25 mouse cellular contexts compared by ENCODE assay signal in genomic region chr5:147493685-147494084, GRCm38 (mm10).
DNase-seq lines count a peak whose midpoint lies in the region; ATAC-seq and TF ChIP-seq lines count a peak whose summit lies in the region.
"Had no signal": no experiment of that assay in that cellular context is flagged by ENCODE, and none has a peak within 500 bp of the region (broad histone marks: within the 10 kb centered on the region; RNA-seq: fewer than 3 reads in every experiment).

No protein-coding gene starts in this region.

- no peak for ATAC-seq in liver, embryonic 11.5 days (replicated peaks; ENCODE audit: low FRiP score)
- ATAC-seq in liver, postnatal 0 days: no peak
- no peak for ATAC-seq in liver, embryonic 14.5 days (ENCODE audit: insufficient read depth)
- ATAC-seq in hindbrain, embryonic 14.5 days (ENCODE audit: low FRiP score): no peak
- ATAC-seq: forebrain, embryonic 15.5 days; hindbrain, postnatal 0 days; inflammation-experienced regulatory T-cells, adult 6 months; intestine, postnatal 0 days had no signal

- peaks cover 18% of the 10 kb centered on the region for H3K79me2 ChIP-seq in MEL (ENCODE audit: control insufficient read depth, insufficient read depth, low read length, poor library complexity)

- no peak overlapping the region for H3K4me3 ChIP-seq in liver, embryonic 11.5 days (ENCODE audit: low read depth, low read length)
- H3K4me3 ChIP-seq in liver, postnatal 0 days (ENCODE audit: low read depth, low read length): no peak overlapping the region
- peak overlapping the region in 1 of 2 experiments; percentile 10; a peak in 1 of 4 replicates for H3K4me3 ChIP-seq in MEL (ENCODE audit: control insufficient read depth in 1 of 2, insufficient read depth in 1 of 2, low read depth in 2 of 2, low read length in 2 of 2)
- H3K4me3 ChIP-seq in liver, embryonic 14.5 days (ENCODE audit: insufficient read depth in 1 of 2, low read depth in 2 of 2, low read length in 2 of 2): no peak overlapping the region
- H3K4me3 ChIP-seq in hindbrain, embryonic 14.5 days (replicated peaks; ENCODE audit: low read length): no peak overlapping the region
- H3K4me3 ChIP-seq: embryonic facial prominence, embryonic 12.5 days; embryonic facial prominence, embryonic 15.5 days; forebrain, embryonic 12.5 days; forebrain, embryonic 15.5 days; hindbrain, embryonic 10.5 days; hindbrain, embryonic 13.5 days had no signal

- H3K36me3 ChIP-seq in liver, embryonic 11.5 days (ENCODE audit: control insufficient read depth, insufficient read depth, low read length): no peaks in the 10 kb centered on the region; the same call in 1 of the 2 replicates
- peaks cover 10% of the 10 kb centered on the region for H3K36me3 ChIP-seq in liver, postnatal 0 days (replicated peaks; ENCODE audit: insufficient read depth, low read length)
- H3K36me3 ChIP-seq in MEL (ENCODE audit: control insufficient read depth in 1 of 2, insufficient read depth in 2 of 2, low read length in 2 of 2): peaks cover 23 to 60% of the 10 kb centered on the region in 2 experiments
- peaks cover 6% of the 10 kb centered on the region for H3K36me3 ChIP-seq in liver, embryonic 14.5 days (replicated peaks; ENCODE audit: control insufficient read depth, insufficient read depth, low read depth)
- H3K36me3 ChIP-seq in hindbrain, embryonic 14.5 days (replicated peaks; ENCODE audit: control insufficient read depth, insufficient read depth): no peaks in the 10 kb centered on the region
- H3K36me3 ChIP-seq: embryonic facial prominence, embryonic 12.5 days; forebrain, embryonic 12.5 days; forebrain, embryonic 15.5 days; hindbrain, embryonic 13.5 days had no signal

- H3K4me1 ChIP-seq in liver, embryonic 11.5 days (replicated peaks; ENCODE audit: control insufficient read depth, insufficient read depth, low read length): peaks cover 37% of the 10 kb centered on the region
- peaks cover 29% of the 10 kb centered on the region for H3K4me1 ChIP-seq in liver, postnatal 0 days (ENCODE audit: insufficient read depth)
- H3K4me1 ChIP-seq in MEL (ENCODE audit: control insufficient read depth in 1 of 2, insufficient read depth in 2 of 2, low read length in 2 of 2): peaks cover 36 to 38% of the 10 kb centered on the region in 2 experiments
- H3K4me1 ChIP-seq in liver, embryonic 14.5 days (replicated peaks; ENCODE audit: control insufficient read depth in 2 of 2, insufficient read depth in 2 of 2, low read length in 1 of 2): peaks cover 41 to 44% of the 10 kb centered on the region in 2 experiments
- H3K4me1 ChIP-seq in hindbrain, embryonic 14.5 days (replicated peaks; ENCODE audit: control insufficient read depth, insufficient read depth, low read length): no peaks in the 10 kb centered on the region
- H3K4me1 ChIP-seq: embryonic facial prominence, embryonic 12.5 days; embryonic facial prominence, embryonic 15.5 days; forebrain, embryonic 12.5 days; hindbrain, embryonic 10.5 days had no signal

- no peaks in the 10 kb centered on the region for H3K27me3 ChIP-seq in liver, embryonic 11.5 days (replicated peaks; ENCODE audit: control insufficient read depth, insufficient read depth, low read length)
- no peaks in the 10 kb centered on the region for H3K27me3 ChIP-seq in liver, postnatal 0 days (ENCODE audit: insufficient read depth, low read length)
- no peaks in the 10 kb centered on the region for H3K27me3 ChIP-seq in MEL (ENCODE audit: control insufficient read depth in 1 of 2, insufficient read depth in 2 of 2, low read length in 2 of 2)
- no peaks in the 10 kb centered on the region for H3K27me3 ChIP-seq in liver, embryonic 14.5 days (ENCODE audit: control insufficient read depth, insufficient read depth, low read length)
- H3K27me3 ChIP-seq in hindbrain, embryonic 14.5 days (ENCODE audit: control insufficient read depth, insufficient read depth, low read length): no peaks in the 10 kb centered on the region
- H3K27me3 ChIP-seq: embryonic facial prominence, embryonic 12.5 days; embryonic facial prominence, embryonic 15.5 days; forebrain, embryonic 12.5 days; forebrain, embryonic 15.5 days; hindbrain, embryonic 13.5 days had no signal

- no peak for TF ChIP-seq EP300 in liver, postnatal 0 days (IDR thresholded peaks at IDR 0.05; ENCODE audit: low read depth)
- TF ChIP-seq EP300 in MEL (IDR thresholded peaks at IDR 0.05; ENCODE audit: low read depth in 1 of 2, low read length in 2 of 2): no peak; a peak in 1 of 4 replicates
- no peak for TF ChIP-seq EP300 in liver, embryonic 14.5 days (IDR thresholded peaks at IDR 0.05; ENCODE audit: low read depth)

- DNase-seq in liver, embryonic 11.5 days (ENCODE audit: low spot score): no peak
- DNase-seq in liver, postnatal 0 days: no peak
- DNase-seq in MEL (ENCODE audit: low read depth, low spot score): peak; percentile 51
- DNase-seq in liver, embryonic 14.5 days (ENCODE audit: low read depth in 3 of 3, low spot score in 3 of 3): no peak
- DNase-seq in layer of hippocampus, adult 9-11 months: no peak
- no peak for DNase-seq in hindbrain, embryonic 14.5 days (ENCODE audit: low spot score)
- DNase-seq in cerebellum, postnatal 4 days (ENCODE audit: low spot score in 2 of 2): no peak
- DNase-seq: adrenal gland, postnatal 14 days; cerebellum, adult 11 months; cerebellum, adult 2 months; cerebellum, postnatal 10 days; cerebellum, postnatal 36 days; gastrocnemius, postnatal 25 days; heart, postnatal 36 days had no signal

- H3K27ac ChIP-seq in liver, embryonic 11.5 days (ENCODE audit: low read depth, low read length): peak overlapping the region; percentile 73
- no peak overlapping the region for H3K27ac ChIP-seq in liver, postnatal 0 days (ENCODE audit: low read depth)
- peak overlapping the region; percentile 81 for H3K27ac ChIP-seq in MEL (ENCODE audit: control insufficient read depth, low read depth, low read length)
- H3K27ac ChIP-seq in liver, embryonic 14.5 days: peak overlapping the region; percentile 76
- no peak overlapping the region for H3K27ac ChIP-seq in hindbrain, embryonic 14.5 days
- H3K27ac ChIP-seq: embryonic facial prominence, embryonic 12.5 days; embryonic facial prominence, embryonic 15.5 days; forebrain, embryonic 12.5 days; forebrain, embryonic 15.5 days; hindbrain, embryonic 10.5 days; hindbrain, embryonic 13.5 days; hindbrain, postnatal 0 days had no signal

- H3K9me3 ChIP-seq in liver, embryonic 11.5 days (ENCODE audit: control insufficient read depth, low read length): no peaks in the 10 kb centered on the region
- H3K9me3 ChIP-seq in liver, postnatal 0 days (ENCODE audit: low read length): no peaks in the 10 kb centered on the region
- H3K9me3 ChIP-seq in MEL (replicated peaks; ENCODE audit: insufficient read depth, low read length): no peaks in the 10 kb centered on the region
- H3K9me3 ChIP-seq in liver, embryonic 14.5 days (ENCODE audit: control insufficient read depth, low read length): no peaks in the 10 kb centered on the region
- H3K9me3 ChIP-seq in hindbrain, embryonic 14.5 days (ENCODE audit: control insufficient read depth, low read length): no peaks in the 10 kb centered on the region
- H3K9me3 ChIP-seq: embryonic facial prominence, embryonic 12.5 days; embryonic facial prominence, embryonic 15.5 days; forebrain, embryonic 12.5 days; forebrain, embryonic 15.5 days; G1E; hindbrain, embryonic 10.5 days; hindbrain, embryonic 13.5 days had no signal

- WGBS in liver, embryonic 11.5 days: 80% methylated on average over 8 of the region's 8 CpGs
- WGBS in liver, postnatal 0 days (ENCODE audit: insufficient replicate concordance): 73% methylated on average over 8 of the region's 8 CpGs
- WGBS in liver, embryonic 14.5 days (ENCODE audit: insufficient replicate concordance): 71% methylated on average over 8 of the region's 8 CpGs
- WGBS in hindbrain, embryonic 14.5 days: 90% methylated on average over 8 of the region's 8 CpGs

- H3K4me2 ChIP-seq in liver, embryonic 11.5 days: no peak overlapping the region
- H3K4me2 ChIP-seq in liver, postnatal 0 days (ENCODE audit: low read depth, low read length): no peak overlapping the region
- no peak overlapping the region for H3K4me2 ChIP-seq in liver, embryonic 14.5 days (ENCODE audit: low read depth)
- no peak overlapping the region for H3K4me2 ChIP-seq in hindbrain, embryonic 14.5 days (replicated peaks)
- H3K4me2 ChIP-seq: embryonic facial prominence, embryonic 12.5 days; embryonic facial prominence, embryonic 15.5 days; forebrain, embryonic 12.5 days; forebrain, embryonic 15.5 days; heart, embryonic 11.5 days; hindbrain, embryonic 13.5 days had no signal

- H3K9ac ChIP-seq in liver, embryonic 11.5 days (ENCODE audit: low read depth, low read length): no peak overlapping the region
- no peak overlapping the region for H3K9ac ChIP-seq in liver, postnatal 0 days (replicated peaks)
- peak overlapping the region; percentile 40; the same call in 1 of the 2 replicates for H3K9ac ChIP-seq in MEL (ENCODE audit: control insufficient read depth, low read depth, low read length, poor library complexity, severe bottlenecking)
- no peak overlapping the region for H3K9ac ChIP-seq in liver, embryonic 14.5 days (replicated peaks)
- H3K9ac ChIP-seq in hindbrain, embryonic 14.5 days: no peak overlapping the region
- H3K9ac ChIP-seq: embryonic facial prominence, embryonic 12.5 days; embryonic facial prominence, embryonic 15.5 days; forebrain, embryonic 12.5 days; forebrain, embryonic 15.5 days; hindbrain, embryonic 13.5 days had no signal

- TF ChIP-seq CTCF in liver, postnatal 0 days (IDR thresholded peaks at IDR 0.05; ENCODE audit: low read depth): no peak
- no peak for TF ChIP-seq CTCF in MEL (IDR thresholded peaks at IDR 0.05 in 2 of 3, conservative IDR thresholded peaks at IDR 0.05 in 1 of 3; ENCODE audit: control insufficient read depth in 1 of 3, insufficient read depth in 1 of 3, low read depth in 2 of 3, low read length in 3 of 3, poor library complexity in 1 of 3, severe bottlenecking in 1 of 3)
- TF ChIP-seq CTCF in liver, embryonic 14.5 days (IDR thresholded peaks at IDR 0.05; ENCODE audit: low read depth): no peak

- no peak for TF ChIP-seq RAD21 in MEL (IDR thresholded peaks at IDR 0.05; ENCODE audit: low read depth, low read length)

- no peak for TF ChIP-seq POLR2A in MEL (IDR thresholded peaks at IDR 0.05; ENCODE audit: control insufficient read depth in 1 of 2, insufficient read depth in 1 of 2, low read depth in 1 of 2, low read length in 2 of 2, poor library complexity in 1 of 2)

TF ChIP-seq in MEL, 35 proteins besides CTCF, POLR2A, EP300 and RAD21 (continues in another document):
- peak; percentile 80 for TF ChIP-seq MAX (IDR thresholded peaks at IDR 0.05; ENCODE audit: low read length)
- no peak for TF ChIP-seq ZC3H11A (IDR thresholded peaks at IDR 0.05; ENCODE audit: low read depth, low read length)
- no peak for TF ChIP-seq MAZ (IDR thresholded peaks at IDR 0.05; ENCODE audit: low read depth, low read length)
- peak; percentile 32 for TF ChIP-seq CHD2 (IDR thresholded peaks at IDR 0.05; ENCODE audit: low read length)
- TF ChIP-seq GATA1 (IDR thresholded peaks at IDR 0.05; ENCODE audit: low read depth, low read length): no peak
- peak; percentile 51 for TF ChIP-seq USF1 (IDR thresholded peaks at IDR 0.05; ENCODE audit: low read depth, low read length)
- 0 out of 2 replicates have a peak, but pooled peaks have one; percentile 21 for TF ChIP-seq ZKSCAN1 (IDR thresholded peaks at IDR 0.05; ENCODE audit: low read depth, low read length)
- TF ChIP-seq MAFK (IDR thresholded peaks at IDR 0.05; ENCODE audit: borderline replicate concordance, low read depth, low read length): no peak

Comparison
In these comparisons a context has a peak if more than half of its experiments do, and no peak if none do; other contexts are left out.
1. H3K27ac ChIP-seq: peak in liver, embryonic 11.5 days (single experiment), MEL (single experiment) and liver, embryonic 14.5 days (single experiment); none in liver, postnatal 0 days (single experiment) and hindbrain, embryonic 14.5 days (single experiment).